Mouse (Mus musculus) forebrain, embryonic 13.5 days (tissue): ENCODE measurements around the gene Med26. TPM values are rescaled to one million over a fixed set of nuclear protein-coding genes. Genes with fewer than 3 reads are reported as not detected.

Experiments used
- ATAC-seq: fragments of 200-750 bp; cut with Nextera tagmentation; 2 replicates; pipeline ENCODE4 v1.8.0; 2017
- H3K27ac ChIP-seq: fragments of 300-500 bp; sonication (generic); 2 replicates; pipeline ENCODE4 v1.5.1; 2015; ENCODE audit warnings: inconsistent platforms, mild to moderate bottlenecking, moderate library complexity
- H3K27me3 ChIP-seq: fragments of 300-500 bp; sonication (generic); 2 replicates; pipeline ENCODE4 v1.6.1; 2015; ENCODE audit warnings: mild to moderate bottlenecking, inconsistent platforms
- H3K36me3 ChIP-seq: fragments of 300-500 bp; sonication (generic); 2 replicates; pipeline ENCODE4 v1.6.1; 2015; ENCODE audit warnings: mild to moderate bottlenecking, inconsistent platforms; ENCODE audit not compliant: poor library complexity, severe bottlenecking
- H3K4me1 ChIP-seq: fragments of 300-500 bp; sonication (generic); 2 replicates; pipeline ENCODE4 v1.6.1; 2015; ENCODE audit warnings: inconsistent platforms
- H3K4me2 ChIP-seq: fragments of 300-500 bp; sonication (generic); 2 replicates; pipeline ENCODE4 v1.6.1; 2015; ENCODE audit warnings: inconsistent platforms, mild to moderate bottlenecking, moderate library complexity
- H3K4me3 ChIP-seq: fragments of 300-500 bp; sonication (generic); 2 replicates; pipeline ENCODE4 v1.5.1; 2015; ENCODE audit warnings: mild to moderate bottlenecking, inconsistent platforms
- H3K9ac ChIP-seq: fragments of 300-500 bp; sonication (generic); 2 replicates; pipeline ENCODE4 v1.6.1; 2015; ENCODE audit warnings: mild to moderate bottlenecking, inconsistent platforms
- H3K9me3 ChIP-seq: fragments of 300-500 bp; sonication (generic); replicated peaks from 2 replicates; pipeline ENCODE4 v1.6.1; 2016; ENCODE audit warnings: inconsistent platforms
- WGBS: fragments of 180-500 bp; shearing (Covaris S2); methylation state at CpG from one replicate; pipeline ENCODE4 v1.1.7; 2015; 5-methylcytosine and 5-hydroxymethylcytosine counted together
- polyA plus RNA-seq: library from polyadenylated mRNA; unstranded; fragments of >200 nt; fragmentation: Nextera tagmentation; extraction: Ambion mirVana; gene quantifications from 2 replicates; pipeline ENCODE4 v1.2.1, GENCODE M21; 2015

Gene Med26
- polyA plus RNA-seq, 1 experiment from 2014 or later = 15.5 TPM

- no peaks in the 10 kb centered on the region for H3K9me3 ChIP-seq
- no peak overlapping the region for H3K4me2 ChIP-seq
- ATAC-seq = no peak
- 94% methylated on average over 1 of the region's 1 CpGs for WGBS
- H3K4me1 ChIP-seq = peaks cover 28% of the 10 kb centered on the region
- peaks cover 37% of the 10 kb centered on the region for H3K36me3 ChIP-seq
- no peak overlapping the region for H3K9ac ChIP-seq
- no peaks in the 10 kb centered on the region for H3K27me3 ChIP-seq
- no peak overlapping the region for H3K4me3 ChIP-seq
- no peak overlapping the region for H3K27ac ChIP-seq
Observed at GRCm38 (mm10) chr8:72497911-72498310, 50.2 kb downstream of the Med26 start.

- H3K9me3 ChIP-seq = no peaks in the 10 kb centered on the region
- H3K4me3 ChIP-seq = no peak overlapping the region
- ATAC-seq = no peak
- H3K36me3 ChIP-seq = peaks cover 31% of the 10 kb centered on the region
- no peaks in the 10 kb centered on the region for H3K27me3 ChIP-seq
- no peak overlapping the region; the same call in 1 of the 2 replicates for H3K9ac ChIP-seq
- 90% methylated on average over 19 of the region's 19 CpGs for WGBS
- H3K27ac ChIP-seq = no peak overlapping the region
- H3K4me1 ChIP-seq = peaks cover 29% of the 10 kb centered on the region
- H3K4me2 ChIP-seq = no peak overlapping the region
Observed at GRCm38 (mm10) chr8:72496217-72496616, 51.9 kb downstream of the Med26 start.

GRCm38 (mm10) chr8:72495411-72496111 lies 52.5 kb downstream of the Med26 start:
- Histone ChIP-seq H3K27me3 (no peaks in the 10 kb centered on the region), H3K4me2 (no peak overlapping the region), H3K27ac (no peak overlapping the region), H3K36me3 (peaks cover 31% of the 10 kb centered on the region), H3K9me3 (no peaks in the 10 kb centered on the region), H3K4me1 (peaks cover 35% of the 10 kb centered on the region), H3K9ac (no peak overlapping the region), H3K4me3 (no peak overlapping the region)
- WGBS = 88% methylated on average over 23 of the region's 23 CpGs
- no peak for ATAC-seq

- H3K27me3 ChIP-seq = no peaks in the 10 kb centered on the region
- peak overlapping the region; percentile 75 for H3K4me2 ChIP-seq
- H3K4me3 ChIP-seq = peak overlapping the region; percentile 95
- H3K9me3 ChIP-seq = no peaks in the 10 kb centered on the region
- ATAC-seq = no peak
- H3K9ac ChIP-seq = peak overlapping the region; percentile 77
- 16% methylated on average over 8 of the region's 8 CpGs for WGBS
- peak overlapping the region; percentile 71; the same call in 1 of the 2 replicates for H3K27ac ChIP-seq
- peaks cover 42% of the 10 kb centered on the region for H3K36me3 ChIP-seq
- H3K4me1 ChIP-seq = peaks cover 39% of the 10 kb centered on the region
Observed at GRCm38 (mm10) chr8:72493381-72493780, 54.7 kb downstream of the Med26 start.

DNA sequence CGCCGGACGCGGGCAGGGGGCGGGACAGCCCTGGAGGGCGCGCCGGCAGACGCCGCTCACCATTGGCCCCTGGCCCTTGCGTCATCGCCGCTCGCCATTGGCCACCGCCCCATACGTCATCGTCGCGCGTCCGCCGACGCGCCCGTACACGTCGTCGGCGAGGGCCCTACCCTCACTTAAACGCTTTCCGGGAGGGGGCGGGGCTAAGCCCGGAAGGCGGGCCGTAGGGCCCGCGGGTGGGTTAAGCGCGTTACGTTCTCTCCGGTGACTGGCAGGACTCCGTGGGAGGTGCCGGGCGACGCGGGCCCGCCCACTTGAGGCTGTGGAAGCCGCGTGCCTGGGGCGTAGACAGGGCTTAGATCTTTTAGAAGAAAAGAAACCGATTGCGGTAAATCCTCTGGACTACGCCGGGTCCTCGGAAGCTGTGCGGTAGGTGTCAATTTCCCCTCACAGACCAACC lies 55.4 kb downstream of the Med26 start:
- H3K4me3 ChIP-seq = peak overlapping the region; percentile 95
- no peaks in the 10 kb centered on the region for H3K9me3 ChIP-seq
- peak overlapping the region; percentile 71 for H3K27ac ChIP-seq
- peak overlapping the region; percentile 79 for H3K4me2 ChIP-seq
- WGBS = under 1% methylated on average over 37 of the region's 56 CpGs
- H3K9ac ChIP-seq = peak overlapping the region; percentile 86
- peaks cover 39% of the 10 kb centered on the region for H3K4me1 ChIP-seq
- peak; percentile 97 for ATAC-seq
- H3K36me3 ChIP-seq = peaks cover 48% of the 10 kb centered on the region
- H3K27me3 ChIP-seq = no peaks in the 10 kb centered on the region

GRCm38 (mm10) chr8:72491680-72492621 lies 56.1 kb downstream of the Med26 start, which contains the start of gene Slc35e1:
Gene Slc35e1, minus strand, starts transcription at chr8:72492614.
- Histone ChIP-seq H3K4me1 (peaks cover 39% of the 10 kb centered on the region), H3K27me3 (no peaks in the 10 kb centered on the region), H3K36me3 (peaks cover 52% of the 10 kb centered on the region), H3K9me3 (no peaks in the 10 kb centered on the region), H3K27ac (peak within 1 kb of the TSS; percentile 71), H3K4me2 (peak within 1 kb of the TSS; percentile 79), H3K9ac (peak within 1 kb of the TSS; percentile 86), H3K4me3 (peak within 1 kb of the TSS; percentile 95)
- WGBS = under 1% methylated on average over 85 of the region's 98 CpGs
- peak; percentile 17; the same call in 1 of the 2 replicates for ATAC-seq

- H3K27ac ChIP-seq = no peak overlapping the region
- peaks cover 39% of the 10 kb centered on the region for H3K4me1 ChIP-seq
- peak overlapping the region; percentile 95 for H3K4me3 ChIP-seq
- ATAC-seq = no peak
- peak overlapping the region; percentile 86 for H3K9ac ChIP-seq
- peak overlapping the region; percentile 79 for H3K4me2 ChIP-seq
- H3K27me3 ChIP-seq = no peaks in the 10 kb centered on the region
- 85% methylated on average over 2 of the region's 2 CpGs for WGBS
- H3K9me3 ChIP-seq = no peaks in the 10 kb centered on the region
- H3K36me3 ChIP-seq = peaks cover 50% of the 10 kb centered on the region
Observed at GRCm38 (mm10) chr8:72491017-72491416, 57.1 kb downstream of the Med26 start.

- Histone ChIP-seq H3K9ac (no peak overlapping the region), H3K9me3 (no peaks in the 10 kb centered on the region), H3K4me1 (peaks cover 17% of the 10 kb centered on the region), H3K36me3 (peaks cover 68% of the 10 kb centered on the region), H3K27ac (no peak overlapping the region), H3K4me3 (no peak overlapping the region), H3K27me3 (no peaks in the 10 kb centered on the region), H3K4me2 (no peak overlapping the region)
- no peak for ATAC-seq
Observed at GRCm38 (mm10) chr8:72487014-72487413, 61.1 kb downstream of the Med26 start.

GRCm38 (mm10) chr8:72485456-72486199 lies 62.4 kb downstream of the Med26 start:
- H3K27ac ChIP-seq = no peak overlapping the region
- H3K4me2 ChIP-seq = no peak overlapping the region
- peaks cover 78% of the 10 kb centered on the region for H3K36me3 ChIP-seq
- H3K9ac ChIP-seq = no peak overlapping the region
- no peak overlapping the region for H3K4me3 ChIP-seq
- peaks cover 4% of the 10 kb centered on the region for H3K4me1 ChIP-seq
- H3K27me3 ChIP-seq = no peaks in the 10 kb centered on the region
- WGBS = 93% methylated on average over 6 of the region's 6 CpGs
- ATAC-seq = no peak
- H3K9me3 ChIP-seq = no peaks in the 10 kb centered on the region

GRCm38 (mm10) chr8:72474826-72475546 lies 73.1 kb downstream of the Med26 start, which contains the start of gene Cherp:
Gene Cherp, minus strand, starts transcription at chr8:72475226.
- peak within 1 kb of the TSS; percentile 84 for H3K27ac ChIP-seq
- peak; percentile 97 for ATAC-seq
- WGBS = under 1% methylated on average over 80 of the region's 80 CpGs

DNA sequence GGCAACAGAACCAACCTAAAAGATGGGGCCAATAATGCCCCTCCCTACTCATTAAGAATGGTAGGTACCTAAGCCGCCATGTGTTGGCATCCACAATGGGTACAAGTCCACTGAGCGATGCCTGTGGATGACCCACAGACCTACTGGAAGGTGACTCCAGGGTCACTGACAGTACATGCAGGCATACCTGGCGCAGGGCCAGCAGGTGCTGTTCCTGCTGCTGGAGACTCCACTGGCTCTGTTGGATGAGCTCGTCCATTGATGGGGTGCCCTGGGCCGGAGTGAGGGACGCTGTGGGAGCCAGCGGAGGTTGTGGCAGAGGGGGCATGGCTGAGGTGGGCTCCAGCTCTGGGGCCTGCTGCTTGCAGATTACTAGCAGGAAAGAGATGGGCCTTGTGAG lies 77.4 kb downstream of the Med26 start:
- H3K9ac ChIP-seq = no peak overlapping the region
- no peak overlapping the region for H3K4me2 ChIP-seq
- no peaks in the 10 kb centered on the region for H3K9me3 ChIP-seq
- H3K36me3 ChIP-seq = peaks cover 76% of the 10 kb centered on the region
- no peak overlapping the region for H3K4me3 ChIP-seq
- WGBS = 93% methylated on average over 7 of the region's 7 CpGs
- no peaks in the 10 kb centered on the region for H3K27me3 ChIP-seq
- no peak for ATAC-seq
- H3K27ac ChIP-seq = no peak overlapping the region
- H3K4me1 ChIP-seq = peaks cover 11% of the 10 kb centered on the region

More at GRCm38 (mm10) chr8:72474826-72475546, 73.1 kb downstream of the Med26 start, which contains the start of gene Cherp:
- H3K4me1 ChIP-seq = peaks cover 18% of the 10 kb centered on the region
- H3K4me3 ChIP-seq = peak within 1 kb of the TSS; percentile 90
- H3K27me3 ChIP-seq = no peaks in the 10 kb centered on the region
- H3K9me3 ChIP-seq = no peaks in the 10 kb centered on the region
- H3K36me3 ChIP-seq = peaks cover 39% of the 10 kb centered on the region
- H3K9ac ChIP-seq = peak within 1 kb of the TSS; percentile 88
- H3K4me2 ChIP-seq = peak within 1 kb of the TSS; percentile 94
